Mouse (Mus musculus) thymus, adult 2 months (tissue): ENCODE data around the gene Rpusd4.

Experiments
- CTCF ChIP-seq: fragments of 200-500 bp; IDR thresholded peaks from 2 replicates; pipeline ENCODE4 v1.5.1; 2012; ENCODE audit warnings: mild to moderate bottlenecking, control low read depth, low read length, moderate library complexity, borderline replicate concordance; ENCODE audit not compliant: control insufficient read depth, poor library complexity, insufficient read depth; ENCODE audit errors: extremely low read depth
- POLR2A ChIP-seq: fragments of 200-500 bp; IDR thresholded peaks from 2 replicates; pipeline ENCODE4 v1.6.1; 2012; ENCODE audit warnings: mild to moderate bottlenecking, low read length, control low read depth, moderate library complexity; ENCODE audit not compliant: control insufficient read depth, poor library complexity, insufficient read depth; ENCODE audit errors: extremely low read depth

DNA sequence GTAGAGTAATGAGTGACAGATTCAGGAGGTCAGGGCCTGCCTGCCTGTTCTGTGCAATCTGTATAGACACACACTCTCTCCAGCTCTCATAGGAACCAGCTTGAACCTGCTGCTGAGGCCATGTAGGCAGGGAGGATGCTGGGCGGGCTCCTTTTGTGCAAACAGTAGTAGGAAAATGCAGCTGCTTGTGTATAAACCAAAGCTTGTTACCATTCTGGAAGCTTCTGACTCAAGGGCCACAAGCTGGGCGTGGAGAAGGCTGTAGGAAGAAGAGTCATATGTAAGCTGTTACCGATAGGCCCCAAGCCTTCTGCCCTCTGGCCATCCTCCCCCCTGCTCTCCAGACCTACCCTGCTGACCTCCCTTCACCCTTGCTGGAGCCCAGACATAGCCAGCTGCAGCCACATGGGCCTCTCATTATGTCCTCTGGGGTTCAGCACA is 49.1 kb downstream of the Rpusd4 start:
- no peak for TF ChIP-seq CTCF
- TF ChIP-seq POLR2A, result no peak
